Mouse (Mus musculus) splenic B cell, adult 2 months (primary cell): ENCODE results near the gene Dusp18.
A peak's percentile ranks its signal among the peaks of the same experiment; 100 is the strongest.

Experiments
- DNase-seq: peaks from one replicate; pipeline ENCODE4 v3.0.0-alpha.2; 2011; ENCODE audit warnings: low read depth, low spot score
- H3K27me3 ChIP-seq: 2 replicates; pipeline ENCODE4 v1.6.1; 2012; ENCODE audit warnings: mild to moderate bottlenecking, low read length, moderate library complexity, mixed read lengths; ENCODE audit not compliant: control insufficient read depth, poor library complexity, insufficient read depth, severe bottlenecking
- H3K36me3 ChIP-seq: 2 replicates; pipeline ENCODE4 v1.6.1; 2012; ENCODE audit warnings: mild to moderate bottlenecking, low read length, moderate library complexity, mixed read lengths; ENCODE audit not compliant: control insufficient read depth, poor library complexity, insufficient read depth, severe bottlenecking

Gene Dusp18

GRCm38 (mm10) chr11:3863454-3864112 lies 31.5 kb upstream of the Dusp18 start, which contains the start of gene Osbp2:
Gene Osbp2 (minus strand): TSS chr11:3863903.
- peak; percentile 73 for DNase-seq
- 0 out of 2 replicates have a peak, but pooled peaks cover 2% of the 10 kb centered on the region for H3K27me3 ChIP-seq
- no peaks in the 10 kb centered on the region for H3K36me3 ChIP-seq

- Histone ChIP-seq H3K36me3 (no peaks in the 10 kb centered on the region), H3K27me3 (0 out of 2 replicates have a peak, but pooled peaks cover 2% of the 10 kb centered on the region)
- no peak for DNase-seq
Measured at GRCm38 (mm10) chr11:3864343-3864742, 30.7 kb upstream of the Dusp18 start.

GRCm38 (mm10) chr11:3876419-3876818 lies 18.6 kb upstream of the Dusp18 start:
- Histone ChIP-seq H3K27me3 (no peaks in the 10 kb centered on the region), H3K36me3 (no peaks in the 10 kb centered on the region)
- no peak for DNase-seq

- H3K27me3 ChIP-seq: no peaks in the 10 kb centered on the region
- H3K36me3 ChIP-seq: no peaks in the 10 kb centered on the region
- peak; percentile 34 for DNase-seq
Measured at GRCm38 (mm10) chr11:3878660-3879059, 16.4 kb upstream of the Dusp18 start.

- no peaks in the 10 kb centered on the region for H3K36me3 ChIP-seq
- DNase-seq: peak; percentile 84
- H3K27me3 ChIP-seq: no peaks in the 10 kb centered on the region
Measured at GRCm38 (mm10) chr11:3879836-3880235, 15.2 kb upstream of the Dusp18 start.

- no peaks in the 10 kb centered on the region for H3K36me3 ChIP-seq
- H3K27me3 ChIP-seq: no peaks in the 10 kb centered on the region
- DNase-seq: no peak
Measured at GRCm38 (mm10) chr11:3883711-3884110, 11.3 kb upstream of the Dusp18 start.

GRCm38 (mm10) chr11:3887331-3887730 lies 7.7 kb upstream of the Dusp18 start:
- H3K27me3 ChIP-seq: no peaks in the 10 kb centered on the region
- no peak for DNase-seq
- H3K36me3 ChIP-seq: no peaks in the 10 kb centered on the region

GRCm38 (mm10) chr11:3893970-3894369 lies 1.1 kb upstream of the Dusp18 start:
- Histone ChIP-seq H3K27me3 (no peaks in the 10 kb centered on the region), H3K36me3 (no peaks in the 10 kb centered on the region)
- no peak for DNase-seq

GRCm38 (mm10) chr11:3895458-3895857 lies 418 bp downstream of the Dusp18 start:
- no peaks in the 10 kb centered on the region for H3K27me3 ChIP-seq
- peak; percentile 50 for DNase-seq
- no peaks in the 10 kb centered on the region for H3K36me3 ChIP-seq

GRCm38 (mm10) chr11:3895933-3896332 lies 893 bp downstream of the Dusp18 start:
- no peak for DNase-seq
- Histone ChIP-seq H3K27me3 (no peaks in the 10 kb centered on the region), H3K36me3 (no peaks in the 10 kb centered on the region)

- no peak for DNase-seq
- H3K27me3 ChIP-seq: no peaks in the 10 kb centered on the region
- H3K36me3 ChIP-seq: no peaks in the 10 kb centered on the region
Measured at GRCm38 (mm10) chr11:3900296-3900695, 5.3 kb downstream of the Dusp18 start.

GRCm38 (mm10) chr11:3902516-3902915 lies 7.5 kb downstream of the Dusp18 start:
- no peak for DNase-seq
- Histone ChIP-seq H3K36me3 (no peaks in the 10 kb centered on the region), H3K27me3 (no peaks in the 10 kb centered on the region)

GRCm38 (mm10) chr11:3903046-3903445 lies 8.0 kb downstream of the Dusp18 start:
- no peaks in the 10 kb centered on the region for H3K36me3 ChIP-seq
- no peaks in the 10 kb centered on the region for H3K27me3 ChIP-seq
- DNase-seq: no peak

- H3K36me3 ChIP-seq: no peaks in the 10 kb centered on the region
- DNase-seq: no peak
- no peaks in the 10 kb centered on the region for H3K27me3 ChIP-seq
Measured at GRCm38 (mm10) chr11:3904673-3905072, 9.6 kb downstream of the Dusp18 start.

- Histone ChIP-seq H3K36me3 (no peaks in the 10 kb centered on the region), H3K27me3 (no peaks in the 10 kb centered on the region)
- no peak for DNase-seq
Measured at GRCm38 (mm10) chr11:3905446-3905845, 10.4 kb downstream of the Dusp18 start.

- Histone ChIP-seq H3K27me3 (no peaks in the 10 kb centered on the region), H3K36me3 (no peaks in the 10 kb centered on the region)
- DNase-seq: no peak
Measured at GRCm38 (mm10) chr11:3909236-3909635, 14.2 kb downstream of the Dusp18 start.
